Mouse (Mus musculus) hindbrain, postnatal 0 days (tissue): ENCODE measurements around the gene Nptxr. TPM values are rescaled to one million over a fixed set of nuclear protein-coding genes. Genes with fewer than 3 reads are reported as not detected.

Source experiments
- ATAC-seq: fragments of 200-750 bp; cut with Nextera tagmentation; 2 replicates; pipeline ENCODE4 v1.8.0; 2017; ENCODE audit warnings: mild to moderate bottlenecking, moderate TSS enrichment, moderate library complexity
- DNase-seq: peaks from one replicate; pipeline ENCODE4 v3.0.0-alpha.2; 2015; ENCODE audit warnings: low spot score
- H3K27ac ChIP-seq: fragments of 300-500 bp; sonication (generic); 2 replicates; pipeline ENCODE4 v1.5.1; 2014; ENCODE audit warnings: mild to moderate bottlenecking
- H3K27me3 ChIP-seq: fragments of 300-500 bp; sonication (generic); 2 replicates; pipeline ENCODE4 v1.6.1; 2014; ENCODE audit warnings: low read length, mixed read lengths; ENCODE audit not compliant: insufficient read depth
- H3K36me3 ChIP-seq: fragments of 300-500 bp; sonication (generic); 2 replicates; pipeline ENCODE4 v1.6.1; 2014; ENCODE audit warnings: low read length, mixed read lengths; ENCODE audit not compliant: insufficient read depth
- H3K4me1 ChIP-seq: fragments of 300-500 bp; sonication (generic); 2 replicates; pipeline ENCODE4 v1.6.1; 2014; ENCODE audit warnings: antibody characterized with exemption, low read length, mixed read lengths; ENCODE audit not compliant: insufficient read depth
- H3K4me2 ChIP-seq: fragments of 300-500 bp; sonication (generic); 2 replicates; pipeline ENCODE4 v1.6.1; 2014; ENCODE audit warnings: low read depth, mild to moderate bottlenecking, low read length, moderate library complexity, mixed read lengths
- H3K4me3 ChIP-seq: fragments of 300-500 bp; sonication (generic); 2 replicates; pipeline ENCODE4 v1.5.1; 2014; ENCODE audit warnings: low read length
- H3K9ac ChIP-seq: fragments of 300-500 bp; sonication (generic); replicated peaks from 2 replicates; pipeline ENCODE4 v1.6.1; 2014; ENCODE audit warnings: mild to moderate bottlenecking, low read length, moderate library complexity, mixed read lengths
- H3K9me3 ChIP-seq: fragments of 300-500 bp; sonication (generic); 2 replicates; pipeline ENCODE4 v1.6.1; 2016; ENCODE audit warnings: low read length, mixed read lengths
- CTCF ChIP-seq: IDR thresholded peaks from 2 replicates; pipeline ENCODE4 v1.5.1; 2016; ENCODE audit warnings: antibody characterized with exemption, control low read depth, low read depth
- WGBS: fragments of 180-500 bp; shearing (Covaris S2); extraction: QIAGEN DNeasy Blood & Tissue Kit; methylation state at CpG from one replicate; pipeline ENCODE4 v1.1.7; 2014; 5-methylcytosine and 5-hydroxymethylcytosine counted together
- polyA plus RNA-seq: library from polyadenylated mRNA; unstranded; fragments of >200 nt; fragmentation: Nextera tagmentation; extraction: Ambion mirVana; gene quantifications from 2 replicates; pipeline ENCODE4 v1.2.1, GENCODE M21; 2015
- total RNA-seq: library from RNA; depleted of rRNA; stranded (reverse); fragments of >200 nt; gene quantifications from 2 replicates; pipeline ENCODE4 v1.2.3, GENCODE M21; 2014

Nptxr gene
- total and polyA plus RNA-seq, 2 experiments from 2014 or later: 68.5 to 226 TPM

GRCm38 (mm10) chr15:79766586-79767071 is 37.9 kb downstream of the Nptxr start:
- H3K4me3 ChIP-seq: no peak overlapping the region
- DNase-seq (no peak), ATAC-seq (no peak)
- H3K4me1 ChIP-seq: peaks cover 20% of the 10 kb centered on the region; the same call in 1 of the 2 replicates
- 0 out of 2 replicates have a peak overlapping the region, but pooled peaks have one; percentile 3 for H3K27ac ChIP-seq
- no peak overlapping the region for H3K4me2 ChIP-seq
- no peak overlapping the region for H3K9ac ChIP-seq
- peaks cover 18% of the 10 kb centered on the region; the same call in 1 of the 2 replicates for H3K36me3 ChIP-seq
- H3K27me3 ChIP-seq: no peaks in the 10 kb centered on the region
- TF ChIP-seq CTCF: no peak
- no peaks in the 10 kb centered on the region for H3K9me3 ChIP-seq
- 65% methylated on average over 10 of the region's 10 CpGs for WGBS

DNA sequence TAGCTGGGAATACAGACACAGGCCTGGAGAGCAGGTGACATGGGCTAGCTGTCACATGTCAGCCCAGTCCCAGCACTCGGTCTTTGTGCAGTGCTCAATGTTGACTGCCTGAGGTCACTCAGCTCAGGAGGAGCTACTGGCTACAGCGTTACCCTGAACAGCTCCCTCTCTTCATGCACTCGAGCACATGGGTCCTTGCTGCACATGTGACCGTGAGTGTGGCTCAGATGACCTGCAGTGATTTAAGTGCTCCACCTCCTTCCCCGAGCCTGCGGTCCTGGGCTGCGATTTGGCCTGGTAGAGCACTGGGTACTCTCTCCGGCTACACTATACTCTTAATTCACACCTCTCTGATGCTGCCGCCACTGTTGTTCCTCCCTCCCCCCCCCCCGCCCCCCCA is 38.4 kb downstream of the Nptxr start:
- DNase-seq: no peak
- Histone ChIP-seq H3K4me3 (no peak overlapping the region), H3K9ac (no peak overlapping the region), H3K36me3 (peaks cover 21% of the 10 kb centered on the region; the same call in 1 of the 2 replicates), H3K27ac (0 out of 2 replicates have a peak overlapping the region, but pooled peaks have one; percentile 3), H3K27me3 (no peaks in the 10 kb centered on the region), H3K9me3 (no peaks in the 10 kb centered on the region), H3K4me1 (peaks cover 20% of the 10 kb centered on the region; the same call in 1 of the 2 replicates), H3K4me2 (no peak overlapping the region)
- WGBS: 61% methylated on average over 9 of the region's 10 CpGs
- no peak for ATAC-seq
- TF ChIP-seq CTCF: no peak

- no peaks in the 10 kb centered on the region for H3K27me3 ChIP-seq
- no peak for TF ChIP-seq CTCF
- H3K4me3 ChIP-seq: no peak overlapping the region
- peaks cover 20% of the 10 kb centered on the region; the same call in 1 of the 2 replicates for H3K4me1 ChIP-seq
- no peak for DNase-seq
- H3K4me2 ChIP-seq: no peak overlapping the region
- no peaks in the 10 kb centered on the region for H3K9me3 ChIP-seq
- no peak for ATAC-seq
- H3K36me3 ChIP-seq: peaks cover 21% of the 10 kb centered on the region; the same call in 1 of the 2 replicates
- 72% methylated on average over 2 of the region's 2 CpGs for WGBS
- no peak overlapping the region for H3K9ac ChIP-seq
- no peak overlapping the region for H3K27ac ChIP-seq
These were observed 39.2 kb downstream of the Nptxr start for GRCm38 (mm10) chr15:79765361-79765760.

DNA sequence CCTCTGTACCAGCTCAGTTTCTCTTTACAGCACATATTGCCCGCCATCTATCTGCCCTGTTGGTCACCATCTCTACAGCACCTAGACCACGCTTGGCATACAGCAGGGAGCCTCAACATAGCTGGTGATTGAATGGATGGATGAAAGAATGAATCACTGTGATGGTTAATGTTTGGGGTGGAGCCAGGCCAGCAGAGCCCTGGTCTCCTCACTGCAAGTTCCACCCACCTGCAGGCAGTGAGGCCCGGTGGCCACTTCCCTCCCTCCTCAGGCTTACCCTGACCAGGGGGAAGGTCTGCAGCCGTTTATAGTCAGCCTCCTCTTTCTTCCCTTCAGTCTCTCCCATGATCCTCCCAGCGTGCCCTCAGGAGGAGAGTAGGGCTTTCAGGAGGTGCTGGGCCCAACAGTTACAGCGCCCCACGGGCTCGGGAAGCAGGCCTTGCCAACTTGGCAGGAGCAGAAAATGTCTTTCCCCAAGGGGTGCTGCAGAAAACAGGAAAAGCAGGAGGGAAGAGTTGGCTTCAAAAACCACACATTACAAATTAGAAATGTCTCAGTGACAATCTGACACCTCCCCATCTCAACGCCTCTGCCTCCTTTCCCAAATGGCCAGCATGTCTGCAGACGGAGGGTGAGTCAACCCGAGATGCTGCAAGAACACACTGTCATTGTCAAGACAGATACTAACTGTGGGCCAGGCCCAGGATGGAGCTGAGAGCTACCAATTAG is 39.9 kb downstream of the Nptxr start:
- no peaks in the 10 kb centered on the region for H3K27me3 ChIP-seq
- H3K36me3 ChIP-seq: peaks cover 21% of the 10 kb centered on the region; the same call in 1 of the 2 replicates
- no peaks in the 10 kb centered on the region for H3K9me3 ChIP-seq
- DNase-seq (no peak), ATAC-seq (no peak)
- no peak overlapping the region for H3K4me2 ChIP-seq
- no peak overlapping the region for H3K4me3 ChIP-seq
- WGBS: 72% methylated on average over 11 of the region's 11 CpGs
- no peak overlapping the region for H3K9ac ChIP-seq
- H3K4me1 ChIP-seq: peaks cover 20% of the 10 kb centered on the region; the same call in 1 of the 2 replicates
- no peak overlapping the region for H3K27ac ChIP-seq
- TF ChIP-seq CTCF: no peak

- no peaks in the 10 kb centered on the region for H3K9me3 ChIP-seq
- H3K4me1 ChIP-seq: peaks cover 20% of the 10 kb centered on the region; the same call in 1 of the 2 replicates
- no peak overlapping the region for H3K27ac ChIP-seq
- WGBS: 73% methylated on average over 7 of the region's 7 CpGs
- no peak overlapping the region for H3K9ac ChIP-seq
- TF ChIP-seq CTCF: peak; percentile 35
- 0 out of 2 replicates have a peak, but pooled peaks have one; percentile 27 for ATAC-seq
- no peak for DNase-seq
- H3K4me3 ChIP-seq: no peak overlapping the region
- H3K27me3 ChIP-seq: no peaks in the 10 kb centered on the region
- H3K36me3 ChIP-seq: peaks cover 21% of the 10 kb centered on the region; the same call in 1 of the 2 replicates
- no peak overlapping the region for H3K4me2 ChIP-seq
These were observed 40.8 kb downstream of the Nptxr start for GRCm38 (mm10) chr15:79763601-79764246.

DNA sequence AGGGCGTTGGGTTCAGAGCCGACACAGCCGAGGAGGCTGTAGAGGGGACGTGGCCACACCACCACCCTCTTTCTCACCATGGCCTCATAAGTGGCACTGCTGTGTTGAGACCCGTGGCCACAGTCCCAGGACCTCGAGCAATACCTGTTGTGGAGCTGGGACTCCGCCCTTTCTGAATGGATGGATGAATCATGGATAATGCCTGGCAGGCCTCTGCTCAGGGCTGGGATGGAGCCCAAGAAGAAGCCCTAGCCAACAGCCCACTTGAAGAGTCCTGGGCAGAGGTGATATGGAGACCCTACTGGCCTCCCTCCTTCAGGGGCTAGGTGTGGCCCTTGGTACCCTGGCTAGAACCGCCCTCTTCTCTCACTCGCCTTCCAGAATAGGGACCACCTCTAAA is 41.6 kb downstream of the Nptxr start:
- Histone ChIP-seq H3K27ac (no peak overlapping the region), H3K4me1 (peaks cover 20% of the 10 kb centered on the region; the same call in 1 of the 2 replicates), H3K4me3 (no peak overlapping the region), H3K36me3 (peaks cover 21% of the 10 kb centered on the region; the same call in 1 of the 2 replicates), H3K9ac (no peak overlapping the region), H3K4me2 (no peak overlapping the region), H3K27me3 (no peaks in the 10 kb centered on the region), H3K9me3 (no peaks in the 10 kb centered on the region)
- 93% methylated on average over 9 of the region's 9 CpGs for WGBS
- DNase-seq (no peak), ATAC-seq (no peak)
- no peak for TF ChIP-seq CTCF
